ENCODE assay signal across 9 mouse cellular contexts in genomic region chr3:104597135-104597764, GRCm38 (mm10). TPM values are rescaled to one million over a fixed set of nuclear protein-coding genes. Genes with fewer than 3 reads are reported as not detected.
DNase-seq lines count a peak whose midpoint lies in the region; ATAC-seq and TF ChIP-seq lines count a peak whose summit lies in the region.
"Had no signal": no experiment of that assay in that cellular context is flagged by ENCODE, and none has a peak within 500 bp of the region (broad histone marks: within the 10 kb centered on the region; RNA-seq: fewer than 3 reads in every experiment).

No protein-coding gene starts in this region.

- no peak for ATAC-seq in kidney, embryonic 16.5 days (ENCODE audit: low FRiP score, low TSS enrichment)
- ATAC-seq in lung, embryonic 14.5 days (ENCODE audit: insufficient read depth), result peak; percentile 77
- ATAC-seq in megakaryocyte, adult 5-6 weeks (ENCODE audit: poor library complexity, severe bottlenecking), result no peak

- no peak overlapping the region for H3K27ac ChIP-seq in kidney, embryonic 16.5 days (ENCODE audit: low read length)
- peak overlapping the region; percentile 31; the same call in 1 of the 2 replicates for H3K27ac ChIP-seq in cortical plate, adult 2 months (ENCODE audit: insufficient read depth, low read length)
- H3K27ac ChIP-seq in heart, embryonic 10.5 days, result peak overlapping the region; percentile 56
- no peak overlapping the region for H3K27ac ChIP-seq in lung, embryonic 14.5 days (ENCODE audit: low read depth)

- no peak overlapping the region for H3K4me3 ChIP-seq in kidney, embryonic 16.5 days (ENCODE audit: low read length)
- H3K4me3 ChIP-seq in cortical plate, adult 2 months (ENCODE audit: insufficient read depth, low read length), result no peak overlapping the region
- H3K4me3 ChIP-seq in heart, embryonic 10.5 days, result no peak overlapping the region
- H3K4me3 ChIP-seq in lung, embryonic 14.5 days (ENCODE audit: low read depth, low read length), result no peak overlapping the region

- peak; percentile 69 for DNase-seq in kidney, adult 11 months
- peak; percentile 79 for DNase-seq in heart, embryonic 10.5 days (ENCODE audit: low spot score)
- peak; percentile 79 to 80 for DNase-seq in kidney, postnatal 36 days
- DNase-seq in lung, embryonic 14.5 days, result peak; percentile 83
- peak; percentile 77 for DNase-seq in right cerebral cortex, postnatal 4 days

- H3K27me3 ChIP-seq in kidney, embryonic 16.5 days (ENCODE audit: insufficient read depth, low read length), result no peaks in the 10 kb centered on the region
- no peaks in the 10 kb centered on the region for H3K27me3 ChIP-seq in heart, embryonic 10.5 days (ENCODE audit: insufficient read depth, poor library complexity, severe bottlenecking)
- no peaks in the 10 kb centered on the region for H3K27me3 ChIP-seq in lung, embryonic 14.5 days (ENCODE audit: insufficient read depth, low read length)
- H3K27me3 ChIP-seq: CH12.LX had no signal

- H3K9me3 ChIP-seq in kidney, embryonic 16.5 days (ENCODE audit: low read length), result no peaks in the 10 kb centered on the region
- no peaks in the 10 kb centered on the region for H3K9me3 ChIP-seq in heart, embryonic 10.5 days
- no peaks in the 10 kb centered on the region for H3K9me3 ChIP-seq in lung, embryonic 14.5 days (ENCODE audit: low read depth, low read length)

- H3K4me2 ChIP-seq in kidney, embryonic 16.5 days (replicated peaks; ENCODE audit: low read depth, low read length), result no peak overlapping the region
- H3K4me2 ChIP-seq in lung, embryonic 14.5 days, result peak overlapping the region; percentile 32; the same call in 1 of the 2 replicates

- 0 out of 2 replicates have a peak, but pooled peaks have one; percentile 46 for TF ChIP-seq POLR2A in cortical plate, adult 2 months (IDR thresholded peaks at IDR 0.05; ENCODE audit: extremely low read depth, insufficient read depth, low read length)

- peaks cover 25% of the 10 kb centered on the region for H3K4me1 ChIP-seq in kidney, embryonic 16.5 days (ENCODE audit: insufficient read depth, low read length)
- peaks cover 3% of the 10 kb centered on the region for H3K4me1 ChIP-seq in cortical plate, adult 2 months (ENCODE audit: control insufficient read depth, insufficient read depth, low read length)
- peaks cover 31% of the 10 kb centered on the region for H3K4me1 ChIP-seq in heart, embryonic 10.5 days
- H3K4me1 ChIP-seq in lung, embryonic 14.5 days (ENCODE audit: insufficient read depth), result peaks cover 6% of the 10 kb centered on the region; the same call in 1 of the 2 replicates

- 61% methylated on average over 10 of the region's 10 CpGs for WGBS in kidney, embryonic 16.5 days
- 69% methylated on average over 10 of the region's 10 CpGs for WGBS in heart, embryonic 10.5 days
- WGBS in lung, embryonic 14.5 days, result 47% methylated on average over 10 of the region's 10 CpGs

- H3K9ac ChIP-seq in kidney, embryonic 16.5 days (replicated peaks; ENCODE audit: low read length), result no peak overlapping the region
- H3K9ac ChIP-seq in lung, embryonic 14.5 days, result no peak overlapping the region

- H3K36me3 ChIP-seq in kidney, embryonic 16.5 days (ENCODE audit: insufficient read depth, low read length), result no peaks in the 10 kb centered on the region
- no peaks in the 10 kb centered on the region for H3K36me3 ChIP-seq in heart, embryonic 10.5 days
- H3K36me3 ChIP-seq in lung, embryonic 14.5 days (ENCODE audit: insufficient read depth), result no peaks in the 10 kb centered on the region

- no peak for TF ChIP-seq CTCF in cortical plate, adult 2 months (IDR thresholded peaks at IDR 0.05; ENCODE audit: extremely low read depth, insufficient read depth, low read length)
- TF ChIP-seq CTCF in lung, embryonic 14.5 days (IDR thresholded peaks at IDR 0.05; ENCODE audit: low read depth), result no peak

RNA-seq across cellular contexts. Expression of gene Slc16a1, which starts 41.2 kb away (rescaled TPM):
- 44.0 and 48.7 TPM in 2 replicates for polyA plus RNA-seq in kidney, embryonic 16.5 days (2015; fragmentation: Nextera tagmentation; extraction: Ambion mirVana)
- 20.4 and 24.6 TPM in 2 replicates for polyA plus RNA-seq in cortical plate, adult 2 months (2012; rRNA removed)
- 76.5 and 91.2 TPM in 2 replicates for polyA plus RNA-seq in heart, embryonic 10.5 days (2016; fragmentation: Nextera tagmentation; extraction: Ambion mirVana)
- polyA plus RNA-seq in lung, embryonic 14.5 days (2014; fragmentation: Nextera tagmentation; extraction: Ambion mirVana), result 31.0 and 33.4 TPM in 2 replicates
- 7.3 and 9.2 TPM in 2 replicates for total RNA-seq in megakaryocyte, adult 5-6 weeks (2015)
- 10.6 and 12.7 TPM in 2 replicates for total RNA-seq in megakaryocyte, adult 5-6 weeks (2017)

Comparison
In these comparisons a context has a peak if more than half of its experiments do, and no peak if none do; other contexts are left out.
1. H3K27ac ChIP-seq: peak in cortical plate, adult 2 months (single experiment) and heart, embryonic 10.5 days (single experiment); none in kidney, embryonic 16.5 days (single experiment) and lung, embryonic 14.5 days (single experiment).
2. Peak in every context shown above with its lines, with median percentiles within 50 percentile points of each other: DNase-seq.